Mouse (Mus musculus) frontal cortex, postnatal 10 days (tissue): ENCODE data around the gene Eea1.
A peak's percentile ranks its signal among the peaks of the same experiment; 100 is the strongest.
"Not testable (repeated sequence)": the region's sequence is repeated elsewhere in the genome, so short reads cannot be mapped to it uniquely, and the experiment has no call there.

Experiments
- DNase-seq, 2 experiments: peaks; one replicate each; pipeline ENCODE4 v3.0.0; 2022; ENCODE audit warnings: low spot score in 2 of 2, mixed read lengths in 1 of 2

The Eea1 gene

GRCm38 (mm10) chr10:95940046-95940900 is at the start of gene Eea1:
Eea1 (plus strand) TSS chr10:95940650.
- peak; percentile 88 for DNase-seq

GRCm38 (mm10) chr10:95891214-95891960 is 49.1 kb upstream of the Eea1 start:
- DNase-seq: no peak

GRCm38 (mm10) chr10:95892132-95892531 is 48.3 kb upstream of the Eea1 start:
- DNase-seq: no peak

- no peak for DNase-seq
Measured at GRCm38 (mm10) chr10:95893291-95893932, 47.0 kb upstream of the Eea1 start.

GRCm38 (mm10) chr10:95894036-95894855 is 46.2 kb upstream of the Eea1 start:
- no peak for DNase-seq

GRCm38 (mm10) chr10:95894856-95895386 is 45.5 kb upstream of the Eea1 start:
- DNase-seq: peak in 1 of 2 experiments; percentile 65

GRCm38 (mm10) chr10:95898471-95899154 is 41.8 kb upstream of the Eea1 start:
- peak in 1 of 2 experiments; percentile 16 for DNase-seq

- no peak for DNase-seq
Measured at GRCm38 (mm10) chr10:95904668-95905067, 35.8 kb upstream of the Eea1 start.

- no peak for DNase-seq
Measured at GRCm38 (mm10) chr10:95909246-95909909, 31.1 kb upstream of the Eea1 start.

GRCm38 (mm10) chr10:95911016-95911415 is 29.4 kb upstream of the Eea1 start:
- DNase-seq: no peak

GRCm38 (mm10) chr10:95914434-95915174 is 25.8 kb upstream of the Eea1 start:
- DNase-seq: no peak

- DNase-seq: no peak
Measured at GRCm38 (mm10) chr10:95918716-95919115, 21.7 kb upstream of the Eea1 start.

- DNase-seq: no peak
Measured at GRCm38 (mm10) chr10:95923263-95924217, 16.9 kb upstream of the Eea1 start.

- not testable (repeated sequence) for DNase-seq
Measured at GRCm38 (mm10) chr10:95933631-95934030, 6.8 kb upstream of the Eea1 start.

GRCm38 (mm10) chr10:95940901-95941767 is 684 bp downstream of the Eea1 start:
- no peak for DNase-seq

- no peak for DNase-seq
Measured at GRCm38 (mm10) chr10:95941768-95942425, 1.4 kb downstream of the Eea1 start.

GRCm38 (mm10) chr10:95945086-95945485 is 4.6 kb downstream of the Eea1 start:
- DNase-seq: no peak
